Mouse (Mus musculus): ENCODE results near the gene Gm43951.

DNA sequence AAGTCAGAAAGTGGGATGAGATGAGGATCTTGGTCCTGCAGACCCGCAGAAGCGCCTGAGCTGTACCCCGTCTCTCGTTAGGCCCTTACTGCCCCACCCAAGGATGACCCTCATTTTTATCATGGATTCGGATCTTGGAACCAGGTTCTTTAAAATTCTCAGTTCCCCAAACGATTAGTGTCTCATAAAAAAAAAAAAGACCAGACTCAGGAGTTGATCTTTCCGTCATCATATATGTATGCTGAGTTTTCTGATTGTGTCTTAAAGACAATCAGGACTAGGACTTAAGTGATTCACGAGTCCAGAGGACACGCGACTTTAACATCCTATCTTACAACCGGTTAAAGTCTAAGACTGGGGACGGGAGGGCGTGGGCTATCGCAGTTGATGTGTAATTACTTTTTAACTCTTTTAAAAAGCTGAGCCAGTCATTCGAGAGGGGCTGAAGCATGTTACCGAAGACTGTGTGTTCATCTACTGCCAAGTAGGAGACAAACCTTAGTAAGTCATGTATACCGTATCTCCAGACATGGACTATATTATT, 1.3 kb upstream of the Gm43951 start:
- TF ChIP-seq EP300 (IDR thresholded peaks at IDR 0.05; ENCODE audit: insufficient read depth, low read depth, low read length) (no peak), CTCF (IDR thresholded peaks at IDR 0.05) (no peak)
